Mouse (Mus musculus) C2C12 (cell line): ENCODE data around the gene Hspb11.

ENCODE experiments used
- CEBPB ChIP-seq: IDR thresholded peaks from one replicate; pipeline ENCODE4 v1.6.1; 2011; ENCODE audit warnings: low read depth, mild to moderate bottlenecking, control low read depth, moderate library complexity
- CTCF ChIP-seq: IDR thresholded peaks from one replicate; pipeline ENCODE4 v1.5.1; 2011; ENCODE audit not compliant: control insufficient read depth, insufficient read depth, insufficient read length
- FOSL1 ChIP-seq: IDR thresholded peaks from one replicate; pipeline ENCODE4 v1.8.0; 2011; ENCODE audit warnings: mild to moderate bottlenecking, low read length; ENCODE audit not compliant: poor library complexity, insufficient read depth, severe bottlenecking
- MAX ChIP-seq: IDR thresholded peaks from one replicate; pipeline ENCODE4 v1.6.1; 2011; ENCODE audit warnings: mild to moderate bottlenecking, control low read depth
- MYOD1 ChIP-seq: IDR thresholded peaks from one replicate; pipeline ENCODE4 v1.6.1; 2011; ENCODE audit warnings: low read depth; ENCODE audit not compliant: control insufficient read depth, insufficient read length
- USF1 ChIP-seq: IDR thresholded peaks from one replicate; pipeline ENCODE4 v1.6.1; 2011; ENCODE audit warnings: low read depth, mild to moderate bottlenecking, control low read depth, moderate library complexity

GRCm38 (mm10) chr4:107210483-107211097 is 42.8 kb upstream of the Hspb11 start:
- no peak for TF ChIP-seq CEBPB
- TF ChIP-seq CTCF = no peak
- no peak for TF ChIP-seq FOSL1
- TF ChIP-seq USF1 = no peak
- TF ChIP-seq MAX = no peak
- no peak for TF ChIP-seq MYOD1
